Mouse (Mus musculus) G1E (cell line): ENCODE data around the gene Wdr13. TPM values are rescaled to one million over a fixed set of nuclear protein-coding genes. Genes with fewer than 3 reads are reported as not detected.

Experiments used
- ATAC-seq: 2 replicates; pipeline ENCODE4 v1.8.0; 2016; ENCODE audit warnings: mild to moderate bottlenecking; ENCODE audit not compliant: insufficient number of reproducible peaks, poor library complexity, low FRiP score, severe bottlenecking; ENCODE audit errors: extremely low read depth
- DNase-seq: peaks from one replicate; pipeline ENCODE4 v3.0.0; 2012; ENCODE audit warnings: low spot score
- H3K27me3 ChIP-seq: 2 replicates; pipeline ENCODE4 v1.6.1; 2012; ENCODE audit warnings: mild to moderate bottlenecking, low read length, inconsistent platforms; ENCODE audit not compliant: insufficient read depth
- H3K36me3 ChIP-seq: replicated peaks from 2 replicates; pipeline ENCODE3; 2012; ENCODE audit warnings: mild to moderate bottlenecking, inconsistent platforms
- H3K4me1 ChIP-seq: 2 replicates; pipeline ENCODE4 v1.6.1; 2012; ENCODE audit warnings: low read depth, low read length, inconsistent platforms, mixed read lengths; ENCODE audit not compliant: insufficient read depth
- H3K4me3 ChIP-seq: 2 replicates; pipeline ENCODE4 v1.5.1; 2012; ENCODE audit warnings: low read depth, mild to moderate bottlenecking, inconsistent platforms, low read length, moderate library complexity, mixed read lengths
- H3K9me3 ChIP-seq: replicated peaks from 2 replicates; pipeline ENCODE4 v1.6.1; 2012; ENCODE audit warnings: inconsistent platforms
- CTCF ChIP-seq: IDR thresholded peaks from 2 replicates; pipeline ENCODE4 v1.5.1; 2012; ENCODE audit warnings: low read depth, low read length, inconsistent platforms, mixed read lengths
- GATA1 ChIP-seq: IDR thresholded peaks from 2 replicates; pipeline ENCODE4 v1.6.1; 2012; ENCODE audit warnings: borderline replicate concordance, low read length, inconsistent platforms, mixed read lengths
- GATA2 ChIP-seq: IDR thresholded peaks from 2 replicates; pipeline ENCODE4 v1.6.1; 2012; ENCODE audit warnings: low read depth, low read length, inconsistent platforms, borderline replicate concordance
- POLR2AphosphoS5 ChIP-seq: IDR thresholded peaks from 2 replicates; pipeline ENCODE4 v1.6.1; 2012; ENCODE audit warnings: low read depth, low read length, inconsistent platforms; ENCODE audit not compliant: insufficient replicate concordance
- TAL1 ChIP-seq: conservative IDR thresholded peaks from 2 replicates; pipeline ENCODE4 v1.6.1; 2012; ENCODE audit warnings: low read depth, low read length, inconsistent platforms, mixed read lengths
- polyA plus RNA-seq: library from polyadenylated mRNA; stranded (reverse); fragments of >175 nt; gene quantifications from 2 replicates; pipeline ENCODE4 v1.2.3, GENCODE M21; 2012
- total RNA-seq, 2 experiments: library from RNA; stranded (forward) in 1 of 2; stranded (reverse) in 1 of 2; fragments of 200-1000 nt in 1 of 2; fragments of >200 nt in 1 of 2; fragmentation: Nextera tagmentation in 1 of 2; gene quantifications; 2 replicates each; pipeline ENCODE4 v1.2.3; 2014 to 2017

Gene Wdr13
- 22.2 and 31.1 TPM in 2 replicates for total RNA-seq (2014; fragmentation: Nextera tagmentation)
- 24.6 and 27.6 TPM in 2 replicates for total RNA-seq (2017)
- 30.1 and 34.3 TPM in 2 replicates for polyA plus RNA-seq

GRCm38 (mm10) chrX:8132017-8132976, at the start of gene Wdr13:
Gene Wdr13, minus strand, starts transcription at chrX:8132892.
- H3K4me3 ChIP-seq, result peak within 1 kb of the TSS; percentile 75
- DNase-seq, result peak; percentile 63
- H3K9me3 ChIP-seq, result no peaks in the 10 kb centered on the region
- ATAC-seq, result peak; percentile 72
- peaks cover 50% of the 10 kb centered on the region for H3K36me3 ChIP-seq
- peaks cover 19% of the 10 kb centered on the region for H3K4me1 ChIP-seq
- TF ChIP-seq GATA1 (no peak), POLR2AphosphoS5 (no peak), GATA2 (no peak), TAL1 (no peak), CTCF (no peak)
- no peaks in the 10 kb centered on the region for H3K27me3 ChIP-seq

GRCm38 (mm10) chrX:8179646-8180045, 47.0 kb upstream of the Wdr13 start:
- DNase-seq, result no peak
- Histone ChIP-seq H3K27me3 (no peaks in the 10 kb centered on the region), H3K36me3 (peaks cover 2% of the 10 kb centered on the region), H3K9me3 (no peaks in the 10 kb centered on the region), H3K4me3 (no peak overlapping the region), H3K4me1 (peaks cover 6% of the 10 kb centered on the region; the same call in 1 of the 2 replicates)
- ATAC-seq, result no peak
- TF ChIP-seq CTCF (no peak), GATA2 (no peak), POLR2AphosphoS5 (no peak), GATA1 (no peak), TAL1 (no peak)

DNA sequence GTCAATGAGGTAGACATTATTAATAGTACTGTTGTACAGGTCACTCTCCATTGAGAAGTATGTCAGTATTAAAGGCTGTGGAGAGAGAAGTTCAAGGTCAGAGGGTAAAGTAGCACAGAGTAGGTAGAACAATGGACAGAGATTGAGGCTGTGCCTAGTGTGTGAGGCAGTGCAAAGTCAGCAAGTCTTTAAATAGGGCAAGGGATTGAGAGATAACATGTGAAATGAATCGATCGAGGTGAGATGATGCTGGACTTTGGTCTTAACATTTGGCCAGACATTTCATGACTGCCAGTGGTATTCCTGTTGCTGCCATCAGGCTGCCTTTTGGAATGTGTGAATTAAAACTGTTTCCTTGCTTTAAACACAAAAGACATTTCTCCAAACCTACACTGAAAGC, 46.2 kb upstream of the Wdr13 start:
- Histone ChIP-seq H3K36me3 (peaks cover 8% of the 10 kb centered on the region), H3K4me3 (no peak overlapping the region), H3K4me1 (peaks cover 13% of the 10 kb centered on the region; the same call in 1 of the 2 replicates), H3K9me3 (no peaks in the 10 kb centered on the region), H3K27me3 (no peaks in the 10 kb centered on the region)
- ATAC-seq (no peak), DNase-seq (no peak)
- TF ChIP-seq GATA1, result no peak
- no peak for TF ChIP-seq POLR2AphosphoS5
- TF ChIP-seq CTCF, result no peak
- no peak for TF ChIP-seq GATA2
- TF ChIP-seq TAL1, result no peak

GRCm38 (mm10) chrX:8175504-8176385, 43.1 kb upstream of the Wdr13 start, which contains the start of gene Tbc1d25:
Gene Tbc1d25, minus strand, starts transcription at chrX:8176181.
- H3K4me1 ChIP-seq, result peaks cover 13% of the 10 kb centered on the region; the same call in 1 of the 2 replicates
- peak; percentile 70 for ATAC-seq

DNA sequence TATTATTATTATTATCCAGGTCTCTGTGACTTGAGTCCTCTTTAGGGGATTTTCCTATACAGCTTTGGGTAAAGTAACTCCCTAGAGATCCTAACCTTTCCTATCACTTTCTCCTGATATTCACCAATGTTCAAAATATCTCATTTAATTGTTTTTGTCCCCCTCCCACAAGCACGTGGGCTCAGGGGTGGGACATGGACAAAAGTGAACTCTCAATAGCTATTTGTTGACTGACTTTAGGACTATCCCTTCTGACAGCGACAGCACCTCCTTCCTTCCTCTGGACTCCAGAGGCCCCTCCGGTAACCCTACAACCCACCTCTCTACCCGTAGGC, 42.4 kb upstream of the Wdr13 start:
- DNase-seq, result peak; percentile 27
- peaks cover 13% of the 10 kb centered on the region; the same call in 1 of the 2 replicates for H3K4me1 ChIP-seq
- H3K36me3 ChIP-seq, result peaks cover 35% of the 10 kb centered on the region
- no peaks in the 10 kb centered on the region for H3K27me3 ChIP-seq
- no peaks in the 10 kb centered on the region for H3K9me3 ChIP-seq
- peak overlapping the region; percentile 82 for H3K4me3 ChIP-seq
- no peak for ATAC-seq
- TF ChIP-seq TAL1 (no peak), POLR2AphosphoS5 (no peak), GATA2 (no peak), CTCF (no peak), GATA1 (no peak)

More at GRCm38 (mm10) chrX:8175504-8176385, 43.1 kb upstream of the Wdr13 start, which contains the start of gene Tbc1d25:
- no peak for TF ChIP-seq GATA2
- TF ChIP-seq CTCF, result no peak
- TF ChIP-seq GATA1, result no peak
- TF ChIP-seq POLR2AphosphoS5, result no peak
- no peak for TF ChIP-seq TAL1
- peak; percentile 71 for DNase-seq
- H3K9me3 ChIP-seq, result no peaks in the 10 kb centered on the region
- H3K36me3 ChIP-seq, result peaks cover 29% of the 10 kb centered on the region
- peak within 1 kb of the TSS; percentile 82 for H3K4me3 ChIP-seq
- no peaks in the 10 kb centered on the region for H3K27me3 ChIP-seq
